Mouse (Mus musculus) lung, embryonic 15.5 days (tissue): Measurements from ENCODE around the gene Gabra6. TPM values are rescaled to one million over a fixed set of nuclear protein-coding genes. Genes with fewer than 3 reads are reported as not detected.

Experiments
- ATAC-seq: fragments of 200-750 bp; cut with Nextera tagmentation; 2 replicates; pipeline ENCODE4 v1.8.0; 2017; ENCODE audit warnings: moderate number of reproducible peaks, borderline replicate concordance; ENCODE audit not compliant: low FRiP score, low TSS enrichment; ENCODE audit errors: extremely low read depth
- H3K27ac ChIP-seq: fragments of 300-500 bp; sonication (generic); 2 replicates; pipeline ENCODE4 v1.5.1; 2015; ENCODE audit warnings: moderate library complexity, mild to moderate bottlenecking, inconsistent platforms
- H3K27me3 ChIP-seq: fragments of 300-500 bp; sonication (generic); 2 replicates; pipeline ENCODE4 v1.6.1; 2015; ENCODE audit warnings: inconsistent platforms
- H3K36me3 ChIP-seq: fragments of 300-500 bp; sonication (generic); 2 replicates; pipeline ENCODE4 v1.6.1; 2015; ENCODE audit warnings: inconsistent platforms
- H3K4me1 ChIP-seq: fragments of 300-500 bp; sonication (generic); 2 replicates; pipeline ENCODE4 v1.6.1; 2015; ENCODE audit warnings: inconsistent platforms
- H3K4me2 ChIP-seq: fragments of 300-500 bp; sonication (generic); 2 replicates; pipeline ENCODE4 v1.6.1; 2015; ENCODE audit warnings: inconsistent platforms, mild to moderate bottlenecking, moderate library complexity
- H3K4me3 ChIP-seq: fragments of 300-500 bp; sonication (generic); 2 replicates; pipeline ENCODE4 v1.5.1; 2015; ENCODE audit warnings: mild to moderate bottlenecking, inconsistent platforms
- H3K9ac ChIP-seq: fragments of 300-500 bp; sonication (generic); 2 replicates; pipeline ENCODE4 v1.6.1; 2015; ENCODE audit warnings: inconsistent platforms
- H3K9me3 ChIP-seq: fragments of 300-500 bp; sonication (generic); 2 replicates; pipeline ENCODE4 v1.6.1; 2016; ENCODE audit warnings: inconsistent platforms
- WGBS: fragments of 180-500 bp; shearing (Covaris S2); methylation state at CpG from one replicate; pipeline ENCODE4 v1.1.7; 2015; 5-methylcytosine and 5-hydroxymethylcytosine counted together
- polyA plus RNA-seq: library from polyadenylated mRNA; unstranded; fragments of >200 nt; fragmentation: Nextera tagmentation; extraction: Ambion mirVana; gene quantifications from 2 replicates; pipeline ENCODE4 v1.2.1, GENCODE M21; 2015

The Gabra6 gene
- polyA plus RNA-seq = not detected in 2 replicates

- H3K4me3 ChIP-seq = no peak within 1 kb of the TSS
- WGBS = 61% methylated on average over 5 of the region's 5 CpGs
Observed at GRCm38 (mm10) chr11:42320882-42321281, at the start of gene Gabra6. Gene Gabra6 (minus strand): TSS chr11:42321072.

GRCm38 (mm10) chr11:42365544-42365943 lies 44.7 kb upstream of the Gabra6 start:
- Histone ChIP-seq H3K9me3 (no peaks in the 10 kb centered on the region), H3K27me3 (no peaks in the 10 kb centered on the region), H3K27ac (no peak overlapping the region), H3K9ac (no peak overlapping the region), H3K4me2 (no peak overlapping the region), H3K4me1 (no peaks in the 10 kb centered on the region), H3K4me3 (no peak overlapping the region), H3K36me3 (no peaks in the 10 kb centered on the region)
- ATAC-seq = no peak
- WGBS = 68% methylated on average over 7 of the region's 7 CpGs

More at GRCm38 (mm10) chr11:42320882-42321281, at the start of gene Gabra6:
- H3K36me3 ChIP-seq = no peaks in the 10 kb centered on the region
- H3K9me3 ChIP-seq = no peaks in the 10 kb centered on the region
- no peak within 1 kb of the TSS for H3K9ac ChIP-seq
- H3K4me2 ChIP-seq = no peak within 1 kb of the TSS
- no peak for ATAC-seq
- H3K27ac ChIP-seq = no peak within 1 kb of the TSS
- H3K4me1 ChIP-seq = no peaks in the 10 kb centered on the region
- H3K27me3 ChIP-seq = no peaks in the 10 kb centered on the region

GRCm38 (mm10) chr11:42332121-42332520 lies 11.2 kb upstream of the Gabra6 start:
- no peak overlapping the region for H3K4me3 ChIP-seq
- 72% methylated on average over 3 of the region's 3 CpGs for WGBS

GRCm38 (mm10) chr11:42326262-42326661 lies 5.4 kb upstream of the Gabra6 start:
- no peak overlapping the region for H3K4me2 ChIP-seq
- no peaks in the 10 kb centered on the region for H3K36me3 ChIP-seq
- 66% methylated on average over 4 of the region's 4 CpGs for WGBS
- H3K4me1 ChIP-seq = no peaks in the 10 kb centered on the region
- H3K9ac ChIP-seq = no peak overlapping the region
- H3K27ac ChIP-seq = no peak overlapping the region
- no peaks in the 10 kb centered on the region for H3K9me3 ChIP-seq
- no peak for ATAC-seq
- H3K4me3 ChIP-seq = no peak overlapping the region
- H3K27me3 ChIP-seq = no peaks in the 10 kb centered on the region

More at GRCm38 (mm10) chr11:42332121-42332520, 11.2 kb upstream of the Gabra6 start:
- no peaks in the 10 kb centered on the region for H3K27me3 ChIP-seq
- H3K4me1 ChIP-seq = no peaks in the 10 kb centered on the region
- no peaks in the 10 kb centered on the region for H3K36me3 ChIP-seq
- H3K27ac ChIP-seq = no peak overlapping the region
- ATAC-seq = no peak
- H3K9ac ChIP-seq = no peak overlapping the region
- no peaks in the 10 kb centered on the region for H3K9me3 ChIP-seq
- no peak overlapping the region for H3K4me2 ChIP-seq

GRCm38 (mm10) chr11:42321560-42321959 lies 688 bp upstream of the Gabra6 start:
- Histone ChIP-seq H3K36me3 (no peaks in the 10 kb centered on the region), H3K27ac (no peak overlapping the region), H3K4me3 (no peak overlapping the region), H3K4me2 (no peak overlapping the region), H3K4me1 (no peaks in the 10 kb centered on the region), H3K27me3 (no peaks in the 10 kb centered on the region), H3K9ac (no peak overlapping the region), H3K9me3 (no peaks in the 10 kb centered on the region)
- no peak for ATAC-seq
- 75% methylated on average over 3 of the region's 3 CpGs for WGBS

GRCm38 (mm10) chr11:42319521-42319920 lies 1.4 kb downstream of the Gabra6 start:
- no peak overlapping the region for H3K4me3 ChIP-seq
- ATAC-seq = no peak
- no peak overlapping the region for H3K9ac ChIP-seq
- no peaks in the 10 kb centered on the region for H3K9me3 ChIP-seq
- H3K27me3 ChIP-seq = no peaks in the 10 kb centered on the region
- H3K4me2 ChIP-seq = no peak overlapping the region
- no peaks in the 10 kb centered on the region for H3K4me1 ChIP-seq
- no peaks in the 10 kb centered on the region for H3K36me3 ChIP-seq
- H3K27ac ChIP-seq = no peak overlapping the region
- 87% methylated on average over 3 of the region's 3 CpGs for whole genome bisulfite sequencing

GRCm38 (mm10) chr11:42319101-42319500 lies 1.8 kb downstream of the Gabra6 start:
- Histone ChIP-seq H3K4me2 (no peak overlapping the region), H3K4me3 (no peak overlapping the region), H3K9me3 (no peaks in the 10 kb centered on the region), H3K9ac (no peak overlapping the region), H3K27ac (no peak overlapping the region), H3K27me3 (no peaks in the 10 kb centered on the region), H3K36me3 (no peaks in the 10 kb centered on the region), H3K4me1 (no peaks in the 10 kb centered on the region)
- no peak for ATAC-seq
- WGBS = 85% methylated on average over 6 of the region's 6 CpGs

GRCm38 (mm10) chr11:42317985-42318384 lies 2.9 kb downstream of the Gabra6 start:
- Histone ChIP-seq H3K9ac (no peak overlapping the region), H3K4me2 (no peak overlapping the region), H3K9me3 (no peaks in the 10 kb centered on the region), H3K27ac (no peak overlapping the region), H3K4me1 (no peaks in the 10 kb centered on the region), H3K4me3 (no peak overlapping the region), H3K27me3 (no peaks in the 10 kb centered on the region), H3K36me3 (no peaks in the 10 kb centered on the region)
- ATAC-seq = no peak
- 61% methylated on average over 3 of the region's 3 CpGs for WGBS

GRCm38 (mm10) chr11:42314850-42315249 lies 6.0 kb downstream of the Gabra6 start:
- WGBS = 18% methylated on average over 6 of the region's 6 CpGs
- H3K4me3 ChIP-seq = no peak overlapping the region
- no peak for ATAC-seq
- H3K9ac ChIP-seq = no peak overlapping the region
- H3K9me3 ChIP-seq = no peaks in the 10 kb centered on the region
- H3K4me2 ChIP-seq = no peak overlapping the region
- no peaks in the 10 kb centered on the region for H3K4me1 ChIP-seq
- H3K27ac ChIP-seq = no peak overlapping the region
- no peaks in the 10 kb centered on the region for H3K36me3 ChIP-seq
- H3K27me3 ChIP-seq = no peaks in the 10 kb centered on the region

- Histone ChIP-seq H3K36me3 (no peaks in the 10 kb centered on the region), H3K27ac (no peak overlapping the region), H3K4me2 (no peak overlapping the region), H3K4me3 (no peak overlapping the region), H3K27me3 (no peaks in the 10 kb centered on the region), H3K9ac (no peak overlapping the region), H3K4me1 (no peaks in the 10 kb centered on the region), H3K9me3 (no peaks in the 10 kb centered on the region)
- no peak for ATAC-seq
- WGBS = 71% methylated on average over 1 of the region's 1 CpGs
Observed at GRCm38 (mm10) chr11:42310892-42311291, 10.0 kb downstream of the Gabra6 start.

GRCm38 (mm10) chr11:42309086-42309485 lies 11.8 kb downstream of the Gabra6 start:
- H3K9ac ChIP-seq = no peak overlapping the region
- 72% methylated on average over 2 of the region's 2 CpGs for WGBS
- ATAC-seq = no peak

GRCm38 (mm10) chr11:42306095-42306494 lies 14.8 kb downstream of the Gabra6 start:
- Histone ChIP-seq H3K27me3 (no peaks in the 10 kb centered on the region), H3K9ac (no peak overlapping the region), H3K36me3 (no peaks in the 10 kb centered on the region), H3K4me1 (no peaks in the 10 kb centered on the region), H3K9me3 (no peaks in the 10 kb centered on the region), H3K27ac (no peak overlapping the region), H3K4me3 (no peak overlapping the region), H3K4me2 (no peak overlapping the region)
- 51% methylated on average over 1 of the region's 1 CpGs for WGBS
- ATAC-seq = no peak

More at GRCm38 (mm10) chr11:42309086-42309485, 11.8 kb downstream of the Gabra6 start:
- Histone ChIP-seq H3K27me3 (no peaks in the 10 kb centered on the region), H3K27ac (no peak overlapping the region), H3K4me1 (no peaks in the 10 kb centered on the region), H3K4me3 (no peak overlapping the region), H3K36me3 (no peaks in the 10 kb centered on the region), H3K4me2 (no peak overlapping the region), H3K9me3 (no peaks in the 10 kb centered on the region)

- no peak for ATAC-seq
- Histone ChIP-seq H3K4me3 (no peak overlapping the region), H3K9me3 (no peaks in the 10 kb centered on the region), H3K9ac (no peak overlapping the region), H3K27me3 (no peaks in the 10 kb centered on the region), H3K4me1 (no peaks in the 10 kb centered on the region), H3K4me2 (no peak overlapping the region), H3K27ac (no peak overlapping the region), H3K36me3 (no peaks in the 10 kb centered on the region)
- 55% methylated on average over 3 of the region's 3 CpGs for WGBS
Observed at GRCm38 (mm10) chr11:42258978-42259377, 61.9 kb downstream of the Gabra6 start.
